Mouse (Mus musculus) midbrain, embryonic 14.5 days (tissue): ENCODE measurements around the gene Lyar. TPM values are rescaled to one million over a fixed set of nuclear protein-coding genes. Genes with fewer than 3 reads are reported as not detected.

ENCODE experiments used
- ATAC-seq: fragments of 200-750 bp; cut with Nextera tagmentation; 2 replicates; pipeline ENCODE4 v1.8.0; 2017; ENCODE audit warnings: moderate number of reproducible peaks, moderate library complexity; ENCODE audit not compliant: low FRiP score, low TSS enrichment
- DNase-seq: peaks from one replicate; pipeline ENCODE4 v3.0.0-alpha.2; 2015
- H3K27ac ChIP-seq: fragments of 300-500 bp; sonication (generic); replicated peaks from 2 replicates; pipeline ENCODE4 v1.5.1; 2014; ENCODE audit warnings: mild to moderate bottlenecking, low read depth, low read length, moderate library complexity
- H3K27me3 ChIP-seq: fragments of 300-500 bp; sonication (generic); 2 replicates; pipeline ENCODE4 v1.6.1; 2014; ENCODE audit warnings: low read length, control low read depth, mixed read lengths; ENCODE audit not compliant: control insufficient read depth, insufficient read depth
- H3K36me3 ChIP-seq: fragments of 300-500 bp; sonication (generic); 2 replicates; pipeline ENCODE4 v1.6.1; 2014; ENCODE audit warnings: low read length, control low read depth; ENCODE audit not compliant: control insufficient read depth, insufficient read depth
- H3K4me1 ChIP-seq: fragments of 300-500 bp; sonication (generic); 2 replicates; pipeline ENCODE4 v1.6.1; 2014; ENCODE audit warnings: mild to moderate bottlenecking, antibody characterized with exemption, low read length, control low read depth; ENCODE audit not compliant: control insufficient read depth, insufficient read depth
- H3K4me2 ChIP-seq: fragments of 300-500 bp; sonication (generic); 2 replicates; pipeline ENCODE4 v1.6.1; 2014; ENCODE audit warnings: mild to moderate bottlenecking, low read length, moderate library complexity
- H3K4me3 ChIP-seq: fragments of 300-500 bp; sonication (generic); replicated peaks from 2 replicates; pipeline ENCODE4 v1.5.1; 2014; ENCODE audit warnings: low read depth, low read length
- H3K9ac ChIP-seq: fragments of 300-500 bp; sonication (generic); replicated peaks from 2 replicates; pipeline ENCODE4 v1.6.1; 2014; ENCODE audit warnings: mild to moderate bottlenecking, low read length, moderate library complexity
- H3K9me3 ChIP-seq: fragments of 300-500 bp; sonication (generic); 2 replicates; pipeline ENCODE4 v1.6.1; 2016; ENCODE audit warnings: low read length, control low read depth, mixed read lengths; ENCODE audit not compliant: control insufficient read depth
- WGBS: fragments of 180-500 bp; shearing (Covaris S2); extraction: QIAGEN DNeasy Blood & Tissue Kit; methylation state at CpG from one replicate; pipeline ENCODE4 v1.1.7; 2014; 5-methylcytosine and 5-hydroxymethylcytosine counted together
- polyA plus RNA-seq: library from polyadenylated mRNA; unstranded; fragments of >200 nt; fragmentation: Nextera tagmentation; extraction: Ambion mirVana; gene quantifications from 2 replicates; pipeline ENCODE4 v1.2.1, GENCODE M21; 2014

The Lyar gene
- polyA plus RNA-seq, 1 experiment from 2014 or later: 41.9 TPM

DNA sequence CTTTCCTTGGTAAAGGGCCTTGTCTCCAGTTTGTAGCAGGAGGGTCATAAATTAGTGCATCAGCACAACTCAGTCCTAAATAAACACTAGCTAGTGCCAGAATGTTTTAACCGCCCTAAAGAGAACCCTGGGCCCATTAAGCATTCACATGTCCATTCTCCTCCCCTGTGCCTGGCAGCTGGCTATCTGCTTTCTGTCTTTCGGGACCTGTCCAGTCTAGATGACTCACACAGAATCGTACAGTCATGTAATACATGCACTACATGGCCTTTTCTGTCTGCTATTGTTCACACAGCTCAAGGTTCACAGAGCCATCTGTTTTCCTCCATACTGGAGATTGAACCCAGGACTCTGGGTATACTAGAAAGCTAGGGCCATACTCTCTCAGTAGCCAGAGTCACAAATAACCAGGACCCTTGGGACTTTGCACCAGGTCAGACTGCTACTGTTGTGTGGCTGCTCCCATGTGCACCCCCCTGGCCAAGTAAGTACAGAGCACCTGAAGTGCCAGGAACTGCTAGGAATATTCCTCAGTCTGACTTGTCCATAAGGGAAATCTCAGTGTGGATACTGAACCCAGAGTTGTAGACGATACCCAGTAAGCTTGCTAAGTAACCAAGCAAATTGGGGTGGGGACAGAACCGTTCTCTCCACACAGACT, 23.3 kb upstream of the Lyar start:
- 75% methylated on average over 5 of the region's 5 CpGs for WGBS
- H3K27me3 ChIP-seq: no peaks in the 10 kb centered on the region
- peaks cover 11% of the 10 kb centered on the region for H3K4me1 ChIP-seq
- H3K9me3 ChIP-seq: no peaks in the 10 kb centered on the region
- ATAC-seq (peak; percentile 22; the same call in 1 of the 2 replicates), DNase-seq (no peak)
- no peak overlapping the region for H3K4me3 ChIP-seq
- H3K9ac ChIP-seq: no peak overlapping the region
- H3K4me2 ChIP-seq: no peak overlapping the region
- peaks cover 30% of the 10 kb centered on the region for H3K36me3 ChIP-seq
- no peak overlapping the region for H3K27ac ChIP-seq

DNA sequence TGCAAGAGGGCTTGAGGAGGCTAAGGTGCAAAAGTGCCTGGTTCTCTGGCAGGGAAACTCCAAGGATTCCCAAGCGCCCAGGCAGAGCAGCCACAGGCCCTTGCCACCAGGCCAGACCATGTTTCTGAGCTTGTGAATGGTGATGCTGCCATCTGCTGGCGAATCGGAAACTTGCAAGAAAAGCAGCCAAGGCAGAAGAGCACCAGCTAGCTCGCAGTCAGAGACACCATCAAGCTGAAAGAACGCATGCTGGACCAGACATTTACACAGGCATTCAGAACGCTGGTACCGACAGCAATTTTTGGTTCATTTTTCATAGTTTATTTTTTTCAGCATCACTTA, 22.8 kb upstream of the Lyar start:
- no peak overlapping the region for H3K27ac ChIP-seq
- H3K4me3 ChIP-seq: no peak overlapping the region
- H3K4me2 ChIP-seq: no peak overlapping the region
- ATAC-seq: peak; percentile 75
- H3K27me3 ChIP-seq: no peaks in the 10 kb centered on the region
- H3K4me1 ChIP-seq: peaks cover 11% of the 10 kb centered on the region
- H3K9me3 ChIP-seq: no peaks in the 10 kb centered on the region
- WGBS: 19% methylated on average over 7 of the region's 7 CpGs
- peak; percentile 94 for DNase-seq
- H3K36me3 ChIP-seq: peaks cover 35% of the 10 kb centered on the region
- no peak overlapping the region for H3K9ac ChIP-seq

DNA sequence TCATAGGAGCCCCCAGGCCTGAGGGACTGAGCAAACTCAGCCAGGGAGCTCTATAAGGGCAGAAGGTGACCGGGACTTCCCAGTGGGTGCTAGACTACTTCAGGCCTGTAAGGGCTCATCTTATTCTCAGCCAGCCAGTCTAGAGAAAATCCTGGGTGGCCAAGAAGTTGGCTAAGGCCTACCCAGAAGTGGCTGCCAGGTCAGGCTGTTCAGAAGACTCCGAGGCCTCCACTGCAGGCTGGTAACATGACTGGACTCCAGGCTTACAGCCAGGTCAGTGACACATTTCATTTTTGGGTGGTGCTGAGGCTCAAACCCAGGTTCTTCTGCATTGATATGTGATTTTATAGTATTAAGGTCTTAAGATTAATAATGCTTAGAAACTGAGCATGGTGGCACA, 20.6 kb upstream of the Lyar start:
- WGBS: 96% methylated on average over 2 of the region's 2 CpGs
- Histone ChIP-seq H3K27ac (no peak overlapping the region), H3K4me1 (peaks cover 7% of the 10 kb centered on the region), H3K9me3 (no peaks in the 10 kb centered on the region), H3K36me3 (peaks cover 57% of the 10 kb centered on the region), H3K4me3 (no peak overlapping the region), H3K9ac (no peak overlapping the region), H3K4me2 (no peak overlapping the region), H3K27me3 (no peaks in the 10 kb centered on the region)
- DNase-seq: no peak
- no peak for ATAC-seq

DNA sequence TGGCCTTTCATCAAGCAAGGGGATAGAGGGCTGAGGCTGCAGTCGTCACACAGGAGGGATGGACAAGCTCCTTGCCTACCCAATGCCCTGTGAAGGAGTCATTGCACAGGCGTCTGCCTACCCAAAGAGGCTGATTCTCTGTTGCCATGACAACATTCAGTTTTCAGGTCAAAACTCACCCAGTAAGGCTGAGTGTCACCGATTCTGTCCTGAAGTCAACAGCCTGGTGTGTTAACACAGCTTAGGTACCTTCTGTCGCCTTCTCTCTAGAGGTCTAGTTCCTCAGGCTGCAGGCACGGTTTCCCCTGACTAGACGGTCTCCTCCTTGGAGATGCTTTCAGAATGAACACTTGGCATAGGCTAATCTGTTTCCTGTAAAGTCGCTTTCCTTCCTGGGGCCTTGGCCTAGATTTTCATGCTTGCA, 15.0 kb upstream of the Lyar start:
- ATAC-seq: no peak
- H3K36me3 ChIP-seq: peaks cover 83% of the 10 kb centered on the region

DNA sequence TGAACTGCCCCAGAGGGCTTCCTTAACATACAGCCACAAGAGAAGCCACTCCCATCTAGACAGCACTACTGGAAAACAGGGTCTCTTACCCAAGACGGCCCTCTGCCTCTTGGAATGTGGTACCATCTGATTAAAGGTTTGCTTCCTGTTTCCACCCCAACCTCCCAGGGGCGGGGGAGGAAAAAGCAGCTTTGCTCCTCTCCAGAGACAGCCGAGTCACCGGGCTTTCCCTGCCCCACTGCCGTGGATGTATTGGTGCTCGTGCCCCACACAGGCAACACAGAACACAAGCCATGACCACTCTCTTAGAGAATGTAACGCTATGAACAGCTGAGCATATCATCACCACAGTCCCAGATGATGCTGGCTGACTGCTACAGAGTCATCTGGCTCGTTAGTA, 11.3 kb upstream of the Lyar start:
- H3K9ac ChIP-seq: no peak overlapping the region
- no peak overlapping the region for H3K4me2 ChIP-seq
- H3K27ac ChIP-seq: no peak overlapping the region
- H3K9me3 ChIP-seq: no peaks in the 10 kb centered on the region
- ATAC-seq: no peak
- no peak for DNase-seq
- no peaks in the 10 kb centered on the region for H3K27me3 ChIP-seq
- no peak overlapping the region for H3K4me3 ChIP-seq
- H3K36me3 ChIP-seq: peaks cover 83% of the 10 kb centered on the region
- H3K4me1 ChIP-seq: no peaks in the 10 kb centered on the region
- WGBS: 80% methylated on average over 8 of the region's 8 CpGs

More for the DNA sequence above, 15.0 kb upstream of the Lyar start:
- Histone ChIP-seq H3K4me2 (no peak overlapping the region), H3K4me1 (no peaks in the 10 kb centered on the region), H3K9me3 (no peaks in the 10 kb centered on the region), H3K27me3 (no peaks in the 10 kb centered on the region), H3K9ac (no peak overlapping the region), H3K4me3 (no peak overlapping the region), H3K27ac (no peak overlapping the region)
- WGBS: 89% methylated on average over 7 of the region's 7 CpGs
- DNase-seq: no peak

DNA sequence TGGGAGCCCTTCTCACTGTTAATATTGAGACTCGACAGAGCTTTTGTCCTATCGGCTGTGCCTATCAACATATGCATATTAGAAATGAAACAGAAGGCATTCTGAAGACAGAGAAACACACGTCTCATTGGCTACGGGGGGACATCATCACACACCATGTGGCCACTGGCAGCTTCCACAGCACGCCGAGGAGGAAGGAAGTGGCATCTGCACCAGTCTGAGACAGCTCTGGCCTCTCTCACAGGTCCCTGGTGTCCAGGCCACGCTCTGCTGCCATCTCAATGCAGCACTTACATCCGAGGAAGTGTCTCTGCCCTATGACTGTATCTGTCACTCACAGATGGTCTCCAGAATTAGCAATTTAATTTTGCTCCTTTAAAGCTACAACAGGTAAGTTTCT, 8.6 kb upstream of the Lyar start:
- no peak overlapping the region for H3K9ac ChIP-seq
- H3K27me3 ChIP-seq: no peaks in the 10 kb centered on the region
- DNase-seq (no peak), ATAC-seq (no peak)
- no peaks in the 10 kb centered on the region for H3K9me3 ChIP-seq
- no peaks in the 10 kb centered on the region for H3K4me1 ChIP-seq
- no peak overlapping the region for H3K27ac ChIP-seq
- H3K4me2 ChIP-seq: no peak overlapping the region
- H3K36me3 ChIP-seq: peaks cover 88% of the 10 kb centered on the region
- H3K4me3 ChIP-seq: no peak overlapping the region
- WGBS: 91% methylated on average over 8 of the region's 8 CpGs

DNA sequence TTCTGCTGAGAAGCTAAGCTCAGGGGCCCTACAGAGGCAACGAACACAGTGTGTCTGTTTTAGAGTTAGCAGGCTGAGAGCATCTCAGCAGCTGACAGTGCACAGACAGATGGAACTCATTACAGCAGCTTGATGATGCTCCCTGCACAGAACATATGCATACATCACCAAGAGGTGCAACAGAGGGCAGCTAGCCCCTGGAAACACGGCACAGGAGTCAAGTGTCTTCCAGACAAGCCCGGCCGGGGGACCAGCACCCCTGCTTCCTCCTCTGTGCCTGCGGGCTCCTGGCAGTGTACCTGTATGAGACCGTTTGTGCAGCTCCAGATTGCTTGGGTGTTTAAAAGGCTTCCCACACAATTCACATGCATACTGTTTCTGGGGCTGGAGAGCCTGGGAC, 7.3 kb upstream of the Lyar start:
- no peaks in the 10 kb centered on the region for H3K9me3 ChIP-seq
- no peak overlapping the region for H3K27ac ChIP-seq
- H3K4me3 ChIP-seq: no peak overlapping the region
- DNase-seq: no peak
- 91% methylated on average over 6 of the region's 6 CpGs for WGBS
- peaks cover 86% of the 10 kb centered on the region for H3K36me3 ChIP-seq
- H3K27me3 ChIP-seq: no peaks in the 10 kb centered on the region
- H3K9ac ChIP-seq: no peak overlapping the region
- no peak overlapping the region for H3K4me2 ChIP-seq
- no peaks in the 10 kb centered on the region for H3K4me1 ChIP-seq
- no peak for ATAC-seq

DNA sequence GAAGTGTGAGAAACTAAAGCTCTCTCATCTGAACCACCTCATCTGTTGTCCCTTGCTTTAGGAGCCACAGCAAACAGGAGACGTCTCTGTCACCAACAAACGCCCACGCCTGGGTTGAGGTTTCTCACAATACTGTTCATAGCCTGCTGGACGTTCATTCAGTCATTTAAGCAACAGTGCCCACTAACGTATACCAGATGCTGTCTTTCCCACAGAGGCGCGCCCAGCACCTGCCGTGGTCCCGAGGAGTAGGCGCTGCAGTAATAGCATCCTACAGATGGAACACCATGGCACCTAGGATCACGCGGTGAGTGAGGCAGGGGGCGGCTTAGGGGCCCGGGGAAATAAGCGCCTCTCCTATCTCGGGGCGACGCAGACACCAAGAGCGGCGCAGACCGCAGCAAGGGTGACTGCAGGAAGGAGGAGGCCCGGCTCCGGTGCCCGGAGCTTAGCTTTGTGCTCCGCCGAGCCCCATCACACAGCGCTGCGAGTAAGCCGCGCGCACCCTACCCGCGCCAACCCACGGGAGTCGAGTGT, 431 bp upstream of the Lyar start:
- no peak for DNase-seq
- H3K9me3 ChIP-seq: no peaks in the 10 kb centered on the region
- peak overlapping the region; percentile 88 for H3K9ac ChIP-seq
- peak overlapping the region; percentile 89 for H3K4me2 ChIP-seq
- ATAC-seq: peak; percentile 77
- WGBS: 1% methylated on average over 35 of the region's 35 CpGs
- peaks cover 16% of the 10 kb centered on the region for H3K4me1 ChIP-seq
- H3K27ac ChIP-seq: peak overlapping the region; percentile 84
- no peaks in the 10 kb centered on the region for H3K27me3 ChIP-seq
- H3K4me3 ChIP-seq: peak overlapping the region; percentile 84
- peaks cover 20% of the 10 kb centered on the region for H3K36me3 ChIP-seq

DNA sequence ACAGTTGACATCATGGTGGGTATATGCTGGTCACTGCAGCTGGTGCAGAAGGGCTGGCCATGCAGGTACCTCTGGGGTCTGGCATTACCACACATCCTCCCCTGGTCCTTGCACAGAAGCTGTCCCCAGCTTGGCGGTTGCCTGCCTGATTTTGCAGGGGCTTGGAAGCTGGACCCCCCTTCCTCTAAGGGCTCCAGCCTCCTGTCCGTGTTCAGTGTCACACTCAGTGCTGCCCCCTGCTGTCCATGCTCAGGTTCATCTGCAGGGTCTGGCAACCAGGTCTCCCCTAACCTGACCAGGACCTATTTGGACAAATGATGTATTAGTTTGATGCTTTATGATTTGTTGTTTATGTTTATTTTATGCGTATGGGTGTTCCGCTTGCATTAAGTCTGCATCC, 15.2 kb downstream of the Lyar start:
- no peak for ATAC-seq

More for the DNA sequence above, 15.2 kb downstream of the Lyar start:
- Histone ChIP-seq H3K4me1 (no peaks in the 10 kb centered on the region), H3K36me3 (peaks cover 40% of the 10 kb centered on the region), H3K9ac (no peak overlapping the region), H3K4me3 (no peak overlapping the region), H3K4me2 (no peak overlapping the region), H3K27ac (no peak overlapping the region), H3K9me3 (no peaks in the 10 kb centered on the region), H3K27me3 (no peaks in the 10 kb centered on the region)
- 67% methylated on average over 4 of the region's 4 CpGs for WGBS
- DNase-seq: peak; percentile 60
